Comparison of ENCODE assay signal across 8 mouse cellular contexts in the genomic region with DNA sequence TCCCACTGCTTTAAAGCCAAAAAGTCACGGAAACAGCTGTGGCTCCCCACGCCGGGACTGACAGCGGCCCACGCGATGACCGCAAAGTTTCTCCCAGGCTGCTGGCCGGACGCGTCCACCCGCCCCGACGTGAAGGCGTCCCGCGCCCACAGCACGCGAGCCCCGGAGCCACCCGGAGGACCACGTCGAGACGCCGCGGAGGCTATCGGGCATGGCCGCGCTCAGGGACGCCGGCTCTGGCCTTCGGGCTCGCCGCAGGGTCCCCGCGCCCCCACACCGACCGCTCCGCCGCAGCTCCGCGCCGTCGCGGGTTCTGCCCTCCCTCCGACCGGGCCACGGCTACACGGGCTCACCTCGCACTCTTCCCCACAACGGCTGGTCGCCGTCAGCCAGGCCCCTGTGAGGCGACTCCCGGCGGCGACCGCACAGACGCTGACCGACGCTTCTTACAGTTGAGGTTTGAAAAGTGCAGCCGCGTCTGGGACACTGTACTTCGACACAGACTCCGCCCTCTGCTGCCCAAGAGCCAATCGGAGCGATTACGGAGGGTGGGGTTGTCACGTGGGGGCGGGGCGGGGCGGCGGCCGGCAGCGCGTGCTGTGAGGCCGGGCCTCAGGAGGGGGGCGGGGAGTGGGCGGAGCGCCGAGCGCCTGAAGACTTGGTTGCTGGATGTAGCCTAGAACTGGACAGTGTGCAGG. TPM values are rescaled to one million over a fixed set of nuclear protein-coding genes. Genes with fewer than 3 reads are reported as not detected.
DNase-seq lines count a peak whose midpoint lies in the region; ATAC-seq and TF ChIP-seq lines count a peak whose summit lies in the region.

A gene (minus strand): TSS at position 504 of the 698 bp plus-strand sequence.

- dilution Hi-C loops in CH12.LX (cut with MboI; ENCODE audit: extremely low pct_ligation_motif_present, extremely low pct_unique_long_range_greater_than_20kb, low sequenced_read_pairs), result no loop called here

- WGBS in forebrain, embryonic 10.5 days, result under 1% methylated on average over 81 of the region's 81 CpGs
- under 1% methylated on average over 80 of the region's 81 CpGs for WGBS in heart, embryonic 16.5 days
- under 1% methylated on average over 69 of the region's 81 CpGs for WGBS in liver, postnatal 0 days (ENCODE audit: insufficient replicate concordance)
- under 1% methylated on average over 78 of the region's 81 CpGs for WGBS in neural tube, embryonic 14.5 days

- H3K9ac ChIP-seq in CH12.LX (ENCODE audit: insufficient read depth, low read depth), result peak within 1 kb of the TSS; percentile 77
- H3K9ac ChIP-seq in heart, embryonic 16.5 days (ENCODE audit: low read length), result peak within 1 kb of the TSS; percentile 85
- peak within 1 kb of the TSS; percentile 99 for H3K9ac ChIP-seq in liver, postnatal 0 days (replicated peaks)
- H3K9ac ChIP-seq in neural tube, embryonic 14.5 days (replicated peaks; ENCODE audit: low read depth, low read length), result peak within 1 kb of the TSS; percentile 62

- H3K27ac ChIP-seq in CH12.LX (ENCODE audit: insufficient read depth, low read depth), result peak within 1 kb of the TSS; percentile 90
- peak within 1 kb of the TSS; percentile 90 for H3K27ac ChIP-seq in forebrain, embryonic 10.5 days
- H3K27ac ChIP-seq in heart, embryonic 16.5 days (ENCODE audit: low read length), result peak within 1 kb of the TSS; percentile 90
- peak within 1 kb of the TSS; percentile 98 for H3K27ac ChIP-seq in liver, postnatal 0 days (ENCODE audit: low read depth)
- no peak within 1 kb of the TSS for H3K27ac ChIP-seq in neural tube, embryonic 14.5 days (ENCODE audit: low read depth, low read length)

- peaks cover 32% of the 10 kb centered on the region for H3K79me2 ChIP-seq in CH12.LX (replicated peaks; ENCODE audit: control insufficient read depth, extremely low read depth, insufficient read depth, poor library complexity, severe bottlenecking)

- DNase-seq in CH12.LX (ENCODE audit: extremely low read depth), result peak; percentile 94
- DNase-seq in c-Kit-positive CD71-negative TER-119-negative erythroid progenitor cells, embryonic 14.5 days (ENCODE audit: low read depth), result peak; percentile 86
- peak; percentile 92 for DNase-seq in forebrain, embryonic 10.5 days (ENCODE audit: extremely low spot score, low spot score)
- peak; percentile 96 to 98 for DNase-seq in kidney, postnatal 36 days
- DNase-seq in liver, postnatal 0 days, result peak; percentile 98
- peak; percentile 98 for DNase-seq in testis, postnatal 10 days (ENCODE audit: low spot score)

- peak; percentile 97 for ATAC-seq in heart, embryonic 16.5 days (replicated peaks; ENCODE audit: extremely low read depth, insufficient read depth, low FRiP score)
- peak; percentile 96 for ATAC-seq in liver, postnatal 0 days
- peak; percentile 97 for ATAC-seq in neural tube, embryonic 14.5 days (ENCODE audit: low read depth)

- H3K4me3 ChIP-seq in CH12.LX (replicated peaks in 1 of 3; ENCODE audit: low read depth in 2 of 3, low read length in 2 of 3, poor library complexity in 1 of 3), result peak within 1 kb of the TSS; percentile 86 to 99 (median 96)
- H3K4me3 ChIP-seq in forebrain, embryonic 10.5 days, result peak within 1 kb of the TSS; percentile 90
- peak within 1 kb of the TSS; percentile 68 for H3K4me3 ChIP-seq in heart, embryonic 16.5 days (ENCODE audit: low read length)
- H3K4me3 ChIP-seq in liver, postnatal 0 days (ENCODE audit: low read depth, low read length), result peak within 1 kb of the TSS; percentile 99
- H3K4me3 ChIP-seq in neural tube, embryonic 14.5 days (ENCODE audit: low read depth, low read length), result peak within 1 kb of the TSS; percentile 81

- in situ Hi-C loops in CH12.LX (cut with MboI; ENCODE audit: low pct_ligation_motif_present, low pct_unique_long_range_greater_than_20kb, low sequenced_read_pairs), result loop anchor here (25.0 kb wide), 1 partner anchor 102 kb away; no protein-coding TSS in a partner anchor

- H3K4me2 ChIP-seq in CH12.LX (ENCODE audit: insufficient read depth, low read depth, poor library complexity, severe bottlenecking), result peak within 1 kb of the TSS; percentile 95
- peak within 1 kb of the TSS; percentile 76 for H3K4me2 ChIP-seq in heart, embryonic 16.5 days (ENCODE audit: low read depth, low read length)
- peak within 1 kb of the TSS; percentile 84 for H3K4me2 ChIP-seq in liver, postnatal 0 days (ENCODE audit: low read depth, low read length)
- peak within 1 kb of the TSS; percentile 76 for H3K4me2 ChIP-seq in neural tube, embryonic 14.5 days (ENCODE audit: low read depth, low read length)

- no peak for TF ChIP-seq EP300 in CH12.LX (IDR thresholded peaks at IDR 0.05; ENCODE audit: low read length)
- no peak for TF ChIP-seq EP300 in liver, postnatal 0 days (IDR thresholded peaks at IDR 0.05; ENCODE audit: low read depth)

- no peaks in the 10 kb centered on the region for H3K9me3 ChIP-seq in CH12.LX (replicated peaks; ENCODE audit: low read length)
- H3K9me3 ChIP-seq in forebrain, embryonic 10.5 days, result no peaks in the 10 kb centered on the region
- H3K9me3 ChIP-seq in heart, embryonic 16.5 days (replicated peaks; ENCODE audit: control insufficient read depth, low read length), result no peaks in the 10 kb centered on the region
- no peaks in the 10 kb centered on the region for H3K9me3 ChIP-seq in liver, postnatal 0 days (ENCODE audit: low read length)
- H3K9me3 ChIP-seq in neural tube, embryonic 14.5 days (ENCODE audit: control insufficient read depth, low read length), result no peaks in the 10 kb centered on the region

- H3K4me1 ChIP-seq in CH12.LX (ENCODE audit: control insufficient read depth in 1 of 2, insufficient read depth in 2 of 2), result peaks cover 0 to 30% of the 10 kb centered on the region in 2 experiments; a peak in 2 of 4 replicates
- H3K4me1 ChIP-seq in forebrain, embryonic 10.5 days, result peaks cover 6% of the 10 kb centered on the region
- peaks cover 2% of the 10 kb centered on the region for H3K4me1 ChIP-seq in heart, embryonic 16.5 days (ENCODE audit: control insufficient read depth, insufficient read depth, low read length)
- H3K4me1 ChIP-seq in liver, postnatal 0 days (ENCODE audit: insufficient read depth), result peaks cover 3% of the 10 kb centered on the region; the same call in 1 of the 2 replicates
- H3K4me1 ChIP-seq in neural tube, embryonic 14.5 days (ENCODE audit: control insufficient read depth, insufficient read depth, low read length), result no peaks in the 10 kb centered on the region

- TF ChIP-seq RAD21 in CH12.LX (IDR thresholded peaks at IDR 0.05; ENCODE audit: low read depth, low read length), result no peak; the same call in 1 of the 2 replicates

- TF ChIP-seq POLR2A in CH12.LX (IDR thresholded peaks at IDR 0.05; ENCODE audit: low read depth, low read length), result peak; percentile 99

- H3K36me3 ChIP-seq in CH12.LX (replicated peaks in 1 of 2; ENCODE audit: control insufficient read depth in 1 of 2, insufficient read depth in 1 of 2, low read length in 1 of 2), result no peaks in the 10 kb centered on the region
- H3K36me3 ChIP-seq in forebrain, embryonic 10.5 days (replicated peaks), result no peaks in the 10 kb centered on the region
- H3K36me3 ChIP-seq in heart, embryonic 16.5 days (ENCODE audit: control insufficient read depth, insufficient read depth), result no peaks in the 10 kb centered on the region
- no peaks in the 10 kb centered on the region for H3K36me3 ChIP-seq in liver, postnatal 0 days (replicated peaks; ENCODE audit: insufficient read depth, low read length)
- no peaks in the 10 kb centered on the region for H3K36me3 ChIP-seq in neural tube, embryonic 14.5 days (ENCODE audit: control insufficient read depth, insufficient read depth, low read length)

- H3K27me3 ChIP-seq in CH12.LX (replicated peaks), result no peaks in the 10 kb centered on the region
- H3K27me3 ChIP-seq in forebrain, embryonic 10.5 days (ENCODE audit: poor library complexity, severe bottlenecking), result no peaks in the 10 kb centered on the region
- H3K27me3 ChIP-seq in heart, embryonic 16.5 days (ENCODE audit: control insufficient read depth, insufficient read depth, low read length), result no peaks in the 10 kb centered on the region
- no peaks in the 10 kb centered on the region for H3K27me3 ChIP-seq in liver, postnatal 0 days (ENCODE audit: insufficient read depth, low read length)
- 0 out of 2 replicates have a peak, but pooled peaks cover 2% of the 10 kb centered on the region for H3K27me3 ChIP-seq in neural tube, embryonic 14.5 days (ENCODE audit: control insufficient read depth, insufficient read depth, low read length)

- no peak for TF ChIP-seq CTCF in CH12.LX (conservative IDR thresholded peaks at IDR 0.05 in 1 of 2, IDR thresholded peaks at IDR 0.05 in 1 of 2; ENCODE audit: low read depth in 2 of 2, low read length in 2 of 2)
- peak; percentile 4; the same call in 1 of the 2 replicates for TF ChIP-seq CTCF in liver, postnatal 0 days (IDR thresholded peaks at IDR 0.05; ENCODE audit: low read depth)

TF ChIP-seq in CH12.LX, 34 proteins besides CTCF, POLR2A, EP300 and RAD21 (continues in another document):
- TF ChIP-seq JUND (conservative IDR thresholded peaks at IDR 0.05; ENCODE audit: low read depth, low read length), result no peak
- peak; percentile 69 for TF ChIP-seq BHLHE40 (IDR thresholded peaks at IDR 0.05; ENCODE audit: low read depth, low read length)
- TF ChIP-seq TCF12 (IDR thresholded peaks at IDR 0.05; ENCODE audit: low read depth, low read length), result peak; percentile 90
- TF ChIP-seq MXI1 (IDR thresholded peaks at IDR 0.05; ENCODE audit: low read depth, low read length), result peak; percentile 72; the same call in 1 of the 2 replicates
- TF ChIP-seq UBTF (IDR thresholded peaks at IDR 0.05; ENCODE audit: low read depth, low read length), result peak; percentile 77
- TF ChIP-seq ZKSCAN1 (IDR thresholded peaks at IDR 0.05; ENCODE audit: borderline replicate concordance, low read depth, low read length), result no peak
- no peak for TF ChIP-seq ZC3H11A (IDR thresholded peaks at IDR 0.05; ENCODE audit: low read depth, low read length)
- no peak for TF ChIP-seq JUN (IDR thresholded peaks at IDR 0.05; ENCODE audit: insufficient read depth, low read depth, low read length)
- no peak for TF ChIP-seq RCOR1 (conservative IDR thresholded peaks at IDR 0.05; ENCODE audit: low read depth, low read length)
- no peak for TF ChIP-seq ETS1 (conservative IDR thresholded peaks at IDR 0.05; ENCODE audit: low read depth, low read length)
- TF ChIP-seq USF1 (IDR thresholded peaks at IDR 0.05; ENCODE audit: low read depth, low read length), result peak; percentile 66
- peak; percentile 78; the same call in 1 of the 2 replicates for TF ChIP-seq POLR2AphosphoS2 (IDR thresholded peaks at IDR 0.05; ENCODE audit: low read depth, low read length)

RNA-seq across cellular contexts. Expression of the gene that starts here (rescaled TPM):
- total RNA-seq in CH12.LX (2012; rRNA removed), result 25.2 and 27.7 TPM in 2 replicates
- 58.6 and 70.5 TPM in 2 replicates for total RNA-seq in CH12.LX (2014; rRNA removed)
- polyA plus RNA-seq in CH12.LX (2012; ENCODE audit: insufficient read length, low read depth), result 42.9 and 46.3 TPM in 2 replicates
- 9.1 and 10.0 TPM in 2 replicates for polyA plus RNA-seq in forebrain, embryonic 10.5 days (2016; fragmentation: Nextera tagmentation; extraction: Ambion mirVana)
- polyA plus RNA-seq in heart, embryonic 16.5 days (2015; fragmentation: Nextera tagmentation; extraction: Ambion mirVana), result 16.3 and 20.2 TPM in 2 replicates
- 13.3 and 14.0 TPM in 2 replicates for polyA plus RNA-seq in liver, postnatal 0 days (2015; fragmentation: Nextera tagmentation; extraction: Ambion mirVana)
- polyA plus RNA-seq in neural tube, embryonic 14.5 days (2014; fragmentation: Nextera tagmentation; extraction: Ambion mirVana), result 5.5 and 6.9 TPM in 2 replicates
